Comparison of ENCODE assay signal across 8 mouse cellular contexts in genomic region chr9:62345633-62346387, GRCm38 (mm10). TPM values are rescaled to one million over a fixed set of nuclear protein-coding genes. Genes with fewer than 3 reads are reported as not detected.
DNase-seq lines count a peak whose midpoint lies in the region; ATAC-seq lines count a peak whose summit lies in the region.

No protein-coding gene starts in this region.

- H3K4me3 ChIP-seq in hindbrain, embryonic 10.5 days: peak overlapping the region; percentile 73
- H3K4me3 ChIP-seq in liver, embryonic 16.5 days (ENCODE audit: low read depth, low read length): peak overlapping the region; percentile 87

- peak; percentile 26 for DNase-seq in cerebellum, adult 8-10 months
- no peak for DNase-seq in cerebellum, postnatal 4 days (ENCODE audit: low spot score in 2 of 2)
- peak; percentile 65 for DNase-seq in MN1 (ENCODE audit: low spot score)
- DNase-seq in hindbrain, embryonic 10.5 days (ENCODE audit: low spot score): no peak
- DNase-seq in Muller cell, postnatal 12 days (ENCODE audit: inconsistent ontology term): no peak
- DNase-seq in embryo, embryonic 10 days (ENCODE audit: low spot score): no peak

- peak overlapping the region; percentile 91; the same call in 1 of the 2 replicates for H3K9ac ChIP-seq in liver, embryonic 16.5 days (ENCODE audit: low read depth, low read length)

- H3K36me3 ChIP-seq in hindbrain, embryonic 10.5 days: peaks cover 13% of the 10 kb centered on the region
- no peaks in the 10 kb centered on the region for H3K36me3 ChIP-seq in liver, embryonic 16.5 days (ENCODE audit: control insufficient read depth, insufficient read depth)

- 72% methylated on average over 9 of the region's 9 CpGs for WGBS in hindbrain, embryonic 10.5 days
- WGBS in liver, embryonic 16.5 days (ENCODE audit: insufficient replicate concordance): 65% methylated on average over 9 of the region's 9 CpGs

- peak overlapping the region; percentile 99 for H3K27ac ChIP-seq in hindbrain, embryonic 10.5 days
- H3K27ac ChIP-seq in liver, embryonic 16.5 days (ENCODE audit: low read length): peak overlapping the region; percentile 95

- H3K4me2 ChIP-seq in liver, embryonic 16.5 days (ENCODE audit: low read depth, low read length): peak overlapping the region; percentile 98

- peaks cover 65% of the 10 kb centered on the region for H3K4me1 ChIP-seq in hindbrain, embryonic 10.5 days (replicated peaks)
- H3K4me1 ChIP-seq in liver, embryonic 16.5 days (ENCODE audit: control insufficient read depth, low read depth, low read length): peaks cover 49% of the 10 kb centered on the region

- no peaks in the 10 kb centered on the region for H3K27me3 ChIP-seq in hindbrain, embryonic 10.5 days (ENCODE audit: insufficient read depth, poor library complexity, severe bottlenecking)
- H3K27me3 ChIP-seq in liver, embryonic 16.5 days (ENCODE audit: control insufficient read depth, insufficient read depth, low read depth, low read length): no peaks in the 10 kb centered on the region

- no peaks in the 10 kb centered on the region for H3K9me3 ChIP-seq in hindbrain, embryonic 10.5 days
- H3K9me3 ChIP-seq in liver, embryonic 16.5 days (replicated peaks; ENCODE audit: control insufficient read depth, low read length): no peaks in the 10 kb centered on the region

- no peak for ATAC-seq in liver, embryonic 16.5 days (ENCODE audit: low read depth)
- no peak for ATAC-seq in megakaryocyte progenitor cell, adult 5-6 weeks (replicated peaks; ENCODE audit: poor library complexity)

RNA-seq across cellular contexts. Expression of gene Anp32a, which starts 4.7 kb away (rescaled TPM):
- polyA plus RNA-seq in hindbrain, embryonic 10.5 days (2016; fragmentation: Nextera tagmentation; extraction: Ambion mirVana): 211 and 251 TPM in 2 replicates
- 54.2 and 57.5 TPM in 2 replicates for polyA plus RNA-seq in liver, embryonic 16.5 days (2015; fragmentation: Nextera tagmentation; extraction: Ambion mirVana)
- 308 and 417 TPM in 2 replicates for total RNA-seq in megakaryocyte progenitor cell, adult 5-6 weeks (2015)
- total RNA-seq in megakaryocyte progenitor cell, adult 5-6 weeks (2017): 646 and 851 TPM in 2 replicates

Comparison
In these comparisons a context has a peak if more than half of its experiments do, and no peak if none do; other contexts are left out.
1. DNase-seq: peak in cerebellum, adult 8-10 months (single experiment) and MN1 (single experiment); none in cerebellum, postnatal 4 days (0 of 2), hindbrain, embryonic 10.5 days (single experiment), Muller cell, postnatal 12 days (single experiment) and embryo, embryonic 10 days (single experiment).